Mouse (Mus musculus) cerebellum, adult 11-12 months (tissue): Measurements from ENCODE around the gene Tmx2.

Source experiments
- DNase-seq: peaks from one replicate; pipeline ENCODE4 v3.0.0; 2022

The Tmx2 gene

GRCm38 (mm10) chr2:84636231-84636741 lies 42.7 kb downstream of the Tmx2 start:
- no peak for DNase-seq

GRCm38 (mm10) chr2:84635611-84636010 lies 43.3 kb downstream of the Tmx2 start:
- peak; percentile 54 for DNase-seq

- no peak for DNase-seq
These were observed 43.9 kb downstream of the Tmx2 start for GRCm38 (mm10) chr2:84634934-84635482.

- no peak for DNase-seq
These were observed 44.9 kb downstream of the Tmx2 start for GRCm38 (mm10) chr2:84634006-84634405.

- no peak for DNase-seq
These were observed 45.9 kb downstream of the Tmx2 start for GRCm38 (mm10) chr2:84632999-84633398.

- DNase-seq: no peak
These were observed 46.9 kb downstream of the Tmx2 start for GRCm38 (mm10) chr2:84632001-84632400.

GRCm38 (mm10) chr2:84627036-84627435 lies 51.9 kb downstream of the Tmx2 start:
- no peak for DNase-seq

- DNase-seq: no peak
These were observed 52.5 kb downstream of the Tmx2 start for GRCm38 (mm10) chr2:84626366-84626975.

- DNase-seq: no peak
These were observed 54.7 kb downstream of the Tmx2 start for GRCm38 (mm10) chr2:84624201-84624600.

GRCm38 (mm10) chr2:84623428-84624119 lies 55.4 kb downstream of the Tmx2 start:
- DNase-seq: no peak

- no peak for DNase-seq
These were observed 56.3 kb downstream of the Tmx2 start for GRCm38 (mm10) chr2:84622668-84623067.
